Mouse (Mus musculus) heart, embryonic 13.5 days (tissue): ENCODE results near the gene Fga. TPM values are rescaled to one million over a fixed set of nuclear protein-coding genes. Genes with fewer than 3 reads are reported as not detected.

Experiments
- ATAC-seq: fragments of 200-750 bp; cut with Nextera tagmentation; 2 replicates; pipeline ENCODE4 v1.8.0; 2017; ENCODE audit warnings: moderate TSS enrichment; ENCODE audit not compliant: insufficient number of reproducible peaks, low FRiP score, low TSS enrichment; ENCODE audit errors: extremely low read depth
- H3K27ac ChIP-seq: fragments of 300-500 bp; sonication (generic); replicated peaks from 2 replicates; pipeline ENCODE4 v1.5.1; 2015; ENCODE audit warnings: moderate library complexity, mild to moderate bottlenecking, inconsistent platforms
- H3K27me3 ChIP-seq: fragments of 300-500 bp; sonication (generic); replicated peaks from 2 replicates; pipeline ENCODE4 v1.6.1; 2015; ENCODE audit warnings: mild to moderate bottlenecking, inconsistent platforms
- H3K36me3 ChIP-seq: fragments of 300-500 bp; sonication (generic); 2 replicates; pipeline ENCODE4 v1.6.1; 2015; ENCODE audit warnings: mild to moderate bottlenecking, inconsistent platforms
- H3K4me1 ChIP-seq: fragments of 300-500 bp; sonication (generic); 2 replicates; pipeline ENCODE4 v1.6.1; 2015; ENCODE audit warnings: inconsistent platforms
- H3K4me2 ChIP-seq: fragments of 300-500 bp; sonication (generic); 2 replicates; pipeline ENCODE4 v1.6.1; 2015; ENCODE audit warnings: inconsistent platforms, mild to moderate bottlenecking, moderate library complexity
- H3K4me3 ChIP-seq: fragments of 300-500 bp; sonication (generic); 2 replicates; pipeline ENCODE4 v1.5.1; 2015; ENCODE audit warnings: moderate library complexity, mild to moderate bottlenecking, inconsistent platforms
- H3K9ac ChIP-seq: fragments of 300-500 bp; sonication (generic); 2 replicates; pipeline ENCODE4 v1.6.1; 2015; ENCODE audit warnings: inconsistent platforms, mild to moderate bottlenecking, moderate library complexity
- H3K9me3 ChIP-seq: fragments of 300-500 bp; sonication (generic); 2 replicates; pipeline ENCODE4 v1.6.1; 2016; ENCODE audit warnings: inconsistent platforms
- WGBS: fragments of 180-500 bp; shearing (Covaris S2); methylation state at CpG from one replicate; pipeline ENCODE4 v1.1.7; 2015; ENCODE audit warnings: mixed read lengths; 5-methylcytosine and 5-hydroxymethylcytosine counted together
- polyA plus RNA-seq: library from polyadenylated mRNA; unstranded; fragments of >200 nt; fragmentation: Nextera tagmentation; extraction: Ambion mirVana; gene quantifications from 2 replicates; pipeline ENCODE4 v1.2.1, GENCODE M21; 2015

Fga gene
- polyA plus RNA-seq, 1 experiment from 2014 or later: 1.4 TPM

- Histone ChIP-seq H3K9me3 (no peaks in the 10 kb centered on the region), H3K27ac (no peak overlapping the region), H3K36me3 (no peaks in the 10 kb centered on the region), H3K4me3 (no peak overlapping the region), H3K4me1 (no peaks in the 10 kb centered on the region), H3K4me2 (no peak overlapping the region), H3K27me3 (no peaks in the 10 kb centered on the region), H3K9ac (no peak overlapping the region)
- 85% methylated on average over 9 of the region's 9 CpGs for WGBS
- ATAC-seq: no peak
Measured at GRCm38 (mm10) chr3:83027546-83028251, 1.8 kb downstream of the Fga start.

DNA sequence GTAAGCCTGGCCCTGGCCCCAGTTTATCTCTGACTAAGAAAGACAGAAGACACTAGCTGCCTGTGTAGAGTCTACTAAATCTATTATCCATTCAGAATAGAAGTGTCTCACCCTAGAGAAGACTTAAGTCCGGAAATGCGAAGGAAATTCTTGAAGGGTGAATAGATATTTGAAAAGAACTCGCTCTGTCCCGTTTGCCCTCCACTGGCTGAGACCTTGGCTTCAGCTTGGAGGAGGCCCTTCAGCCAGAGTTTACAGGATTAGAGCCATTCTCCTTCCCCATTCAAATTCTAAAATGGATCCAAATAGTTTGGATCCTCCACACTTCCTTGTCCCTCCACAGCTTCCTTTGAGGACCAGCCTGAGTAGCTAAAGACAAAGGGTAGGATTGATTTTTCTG lies 4.5 kb downstream of the Fga start:
- Histone ChIP-seq H3K27ac (no peak overlapping the region), H3K27me3 (peaks cover 5% of the 10 kb centered on the region; the same call in 1 of the 2 replicates), H3K4me1 (no peaks in the 10 kb centered on the region), H3K4me2 (no peak overlapping the region), H3K9ac (no peak overlapping the region), H3K4me3 (no peak overlapping the region), H3K9me3 (no peaks in the 10 kb centered on the region), H3K36me3 (no peaks in the 10 kb centered on the region)
- WGBS: 75% methylated on average over 4 of the region's 4 CpGs
- ATAC-seq: no peak

DNA sequence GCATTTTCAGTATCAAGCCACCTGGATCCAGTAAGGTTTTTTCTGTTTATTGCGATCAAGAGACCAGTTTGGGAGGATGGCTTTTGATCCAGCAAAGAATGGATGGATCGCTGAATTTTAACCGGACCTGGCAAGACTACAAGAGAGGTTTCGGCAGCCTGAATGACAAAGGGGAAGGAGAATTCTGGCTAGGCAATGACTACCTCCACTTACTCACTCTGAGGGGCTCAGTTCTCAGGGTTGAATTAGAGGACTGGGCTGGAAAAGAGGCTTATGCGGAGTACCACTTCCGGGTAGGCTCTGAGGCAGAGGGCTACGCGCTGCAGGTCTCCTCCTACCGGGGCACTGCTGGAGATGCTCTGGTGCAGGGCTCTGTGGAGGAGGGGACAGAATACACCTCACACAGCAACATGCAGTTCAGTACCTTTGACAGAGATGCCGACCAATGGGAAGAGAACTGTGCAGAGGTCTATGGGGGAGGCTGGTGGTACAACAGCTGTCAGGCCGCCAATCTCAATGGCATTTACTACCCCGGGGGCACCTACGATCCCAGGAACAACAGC lies 7.0 kb downstream of the Fga start:
- no peak overlapping the region for H3K4me3 ChIP-seq
- H3K9ac ChIP-seq: no peak overlapping the region
- no peak overlapping the region for H3K27ac ChIP-seq
- peak overlapping the region; percentile 31; the same call in 1 of the 2 replicates for H3K4me2 ChIP-seq
- no peak for ATAC-seq
- no peaks in the 10 kb centered on the region for H3K9me3 ChIP-seq
- 48% methylated on average over 13 of the region's 13 CpGs for WGBS
- peaks cover 5% of the 10 kb centered on the region; the same call in 1 of the 2 replicates for H3K27me3 ChIP-seq
- no peaks in the 10 kb centered on the region for H3K36me3 ChIP-seq
- H3K4me1 ChIP-seq: no peaks in the 10 kb centered on the region

GRCm38 (mm10) chr3:83033801-83034200 lies 7.9 kb downstream of the Fga start:
- no peak overlapping the region for H3K27ac ChIP-seq
- H3K9ac ChIP-seq: no peak overlapping the region
- no peak overlapping the region for H3K4me3 ChIP-seq
- H3K36me3 ChIP-seq: no peaks in the 10 kb centered on the region
- ATAC-seq: no peak
- peaks cover 5% of the 10 kb centered on the region; the same call in 1 of the 2 replicates for H3K27me3 ChIP-seq
- 73% methylated on average over 8 of the region's 8 CpGs for WGBS
- H3K4me2 ChIP-seq: no peak overlapping the region
- no peaks in the 10 kb centered on the region for H3K9me3 ChIP-seq
- H3K4me1 ChIP-seq: no peaks in the 10 kb centered on the region

DNA sequence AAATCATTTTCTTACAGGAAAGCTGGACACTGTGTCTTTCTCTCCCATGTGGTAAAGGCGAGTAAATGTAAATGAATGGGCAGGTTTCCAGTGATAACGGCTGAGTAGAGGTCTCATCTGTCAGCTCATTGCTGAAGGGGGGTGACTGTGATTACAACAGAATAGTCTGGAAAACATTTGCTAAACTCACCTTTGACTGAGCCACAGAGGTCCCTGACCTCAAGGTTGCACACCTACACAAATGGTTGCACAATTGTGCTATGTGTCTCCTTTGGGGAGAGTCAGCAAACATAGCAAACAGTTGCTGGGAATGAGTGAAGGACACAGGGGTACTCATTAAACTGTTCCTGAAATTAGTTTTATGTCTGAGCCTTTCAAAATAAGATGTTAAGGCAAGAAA lies 13.0 kb downstream of the Fga start:
- Histone ChIP-seq H3K27me3 (no peaks in the 10 kb centered on the region), H3K27ac (no peak overlapping the region), H3K36me3 (no peaks in the 10 kb centered on the region), H3K4me1 (no peaks in the 10 kb centered on the region), H3K9ac (no peak overlapping the region), H3K4me2 (no peak overlapping the region), H3K9me3 (no peaks in the 10 kb centered on the region), H3K4me3 (no peak overlapping the region)
- no peak for ATAC-seq
- WGBS: 62% methylated on average over 2 of the region's 2 CpGs

DNA sequence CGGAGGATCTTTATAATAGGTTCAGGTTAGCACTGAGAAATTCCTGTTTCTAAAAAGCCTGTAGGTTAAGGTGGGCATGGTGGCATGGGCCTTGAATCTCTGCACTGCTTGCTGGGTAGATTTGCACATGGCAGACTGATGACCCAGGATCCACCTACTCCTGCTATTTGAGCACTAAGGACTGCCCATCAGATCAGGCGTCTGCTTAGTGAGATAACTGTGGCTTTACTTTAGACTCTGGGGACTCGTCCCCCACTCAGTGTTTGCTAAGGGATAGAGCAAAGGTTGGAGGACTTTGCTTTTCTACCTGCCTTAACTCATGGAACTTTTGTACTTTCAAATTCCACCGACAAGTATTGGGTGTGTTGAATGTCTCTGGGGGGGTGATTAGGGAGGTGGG lies 13.8 kb downstream of the Fga start:
- no peak overlapping the region for H3K4me2 ChIP-seq
- H3K9ac ChIP-seq: no peak overlapping the region
- H3K4me3 ChIP-seq: no peak overlapping the region
- H3K27me3 ChIP-seq: no peaks in the 10 kb centered on the region
- no peaks in the 10 kb centered on the region for H3K9me3 ChIP-seq
- no peaks in the 10 kb centered on the region for H3K4me1 ChIP-seq
- no peaks in the 10 kb centered on the region for H3K36me3 ChIP-seq
- no peak for ATAC-seq
- H3K27ac ChIP-seq: no peak overlapping the region
- 47% methylated on average over 4 of the region's 4 CpGs for WGBS

GRCm38 (mm10) chr3:83042451-83042850 lies 16.6 kb downstream of the Fga start:
- no peaks in the 10 kb centered on the region for H3K36me3 ChIP-seq
- H3K27me3 ChIP-seq: no peaks in the 10 kb centered on the region
- WGBS: 78% methylated on average over 5 of the region's 5 CpGs
- ATAC-seq: no peak
- H3K9ac ChIP-seq: no peak overlapping the region
- no peaks in the 10 kb centered on the region for H3K9me3 ChIP-seq
- no peaks in the 10 kb centered on the region for H3K4me1 ChIP-seq
- H3K27ac ChIP-seq: no peak overlapping the region
- no peak overlapping the region for H3K4me3 ChIP-seq
- H3K4me2 ChIP-seq: no peak overlapping the region

DNA sequence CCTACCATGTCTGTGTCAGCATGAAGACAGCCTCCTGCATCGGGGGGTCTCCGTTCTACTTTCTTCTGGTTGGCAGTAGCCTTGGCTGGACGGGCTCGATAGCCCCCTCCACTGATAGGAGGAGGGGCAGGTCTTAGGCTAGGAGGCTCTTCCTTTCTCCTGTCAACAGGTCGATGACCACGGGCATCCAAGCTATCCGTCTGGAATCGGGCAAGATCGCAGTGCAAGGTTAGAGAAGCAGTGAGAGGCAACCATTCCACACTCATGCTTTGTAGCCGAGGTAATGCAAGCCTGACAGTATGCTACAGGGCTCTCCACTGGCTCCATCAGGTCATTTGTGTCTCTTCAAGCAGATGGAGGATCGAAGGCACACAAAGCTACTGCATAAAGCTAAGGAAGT lies 20.8 kb downstream of the Fga start:
- Histone ChIP-seq H3K4me2 (no peak overlapping the region), H3K4me1 (no peaks in the 10 kb centered on the region), H3K27me3 (no peaks in the 10 kb centered on the region), H3K27ac (no peak overlapping the region), H3K36me3 (no peaks in the 10 kb centered on the region), H3K9ac (no peak overlapping the region), H3K9me3 (no peaks in the 10 kb centered on the region), H3K4me3 (no peak overlapping the region)
- 67% methylated on average over 11 of the region's 11 CpGs for WGBS
- ATAC-seq: no peak

DNA sequence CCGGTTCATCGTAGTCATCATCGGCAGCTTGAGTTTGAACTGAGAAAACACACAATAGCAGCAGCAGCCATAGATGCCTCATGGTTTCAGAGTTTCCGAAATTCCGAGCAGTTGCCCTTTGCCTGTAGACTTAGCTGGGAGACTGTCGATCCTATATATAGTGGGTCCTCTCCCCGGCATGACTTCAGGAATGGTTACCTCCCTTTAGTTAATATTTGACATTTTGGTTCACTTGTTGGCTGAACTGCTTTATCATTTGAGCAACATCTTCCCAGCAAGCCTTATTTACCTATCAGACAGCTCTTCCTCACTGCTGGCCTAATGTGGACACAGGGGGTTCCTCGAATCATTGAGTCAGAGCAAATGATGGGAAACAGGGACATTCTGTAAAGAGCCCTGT lies 23.8 kb downstream of the Fga start, which contains the start of gene Fgb:
Gene Fgb, minus strand, starts transcription at position 184 of the 400 bp plus-strand sequence.
- Histone ChIP-seq H3K36me3 (no peaks in the 10 kb centered on the region), H3K27me3 (no peaks in the 10 kb centered on the region), H3K4me1 (no peaks in the 10 kb centered on the region), H3K27ac (no peak within 1 kb of the TSS), H3K9me3 (no peaks in the 10 kb centered on the region), H3K4me2 (no peak within 1 kb of the TSS), H3K4me3 (no peak within 1 kb of the TSS), H3K9ac (no peak within 1 kb of the TSS)
- no peak for ATAC-seq
- 74% methylated on average over 8 of the region's 8 CpGs for WGBS

GRCm38 (mm10) chr3:83050661-83051060 lies 24.8 kb downstream of the Fga start:
- no peaks in the 10 kb centered on the region for H3K9me3 ChIP-seq
- no peak overlapping the region for H3K4me3 ChIP-seq
- no peak overlapping the region for H3K9ac ChIP-seq
- no peak for ATAC-seq
- no peak overlapping the region for H3K4me2 ChIP-seq
- H3K36me3 ChIP-seq: no peaks in the 10 kb centered on the region
- no peak overlapping the region for H3K27ac ChIP-seq
- H3K4me1 ChIP-seq: no peaks in the 10 kb centered on the region
- WGBS: 57% methylated on average over 5 of the region's 5 CpGs
- no peaks in the 10 kb centered on the region for H3K27me3 ChIP-seq

- no peaks in the 10 kb centered on the region for H3K27me3 ChIP-seq
- no peak overlapping the region for H3K4me3 ChIP-seq
- no peak overlapping the region for H3K9ac ChIP-seq
- H3K4me1 ChIP-seq: peaks cover 9% of the 10 kb centered on the region
- ATAC-seq: no peak
- peaks cover 5% of the 10 kb centered on the region for H3K36me3 ChIP-seq
- no peak overlapping the region for H3K27ac ChIP-seq
- WGBS: 82% methylated on average over 5 of the region's 5 CpGs
- H3K4me2 ChIP-seq: no peak overlapping the region
- no peaks in the 10 kb centered on the region for H3K9me3 ChIP-seq
Measured at GRCm38 (mm10) chr3:83052102-83052501, 26.2 kb downstream of the Fga start.

GRCm38 (mm10) chr3:83053126-83053525 lies 27.2 kb downstream of the Fga start:
- no peak overlapping the region for H3K4me2 ChIP-seq
- no peak overlapping the region for H3K9ac ChIP-seq
- peaks cover 14% of the 10 kb centered on the region for H3K36me3 ChIP-seq
- no peaks in the 10 kb centered on the region for H3K9me3 ChIP-seq
- no peak overlapping the region for H3K27ac ChIP-seq
- 75% methylated on average over 7 of the region's 7 CpGs for WGBS
- no peak overlapping the region for H3K4me3 ChIP-seq
- H3K4me1 ChIP-seq: peaks cover 9% of the 10 kb centered on the region
- H3K27me3 ChIP-seq: no peaks in the 10 kb centered on the region
- no peak for ATAC-seq
